Mouse (Mus musculus) c-Kit-negative CD71-positive TER-119-positive erythroid progenitor cells, embryonic 14.5 days (primary cell): ENCODE results near the gene Stxbp2.

Source experiments
- DNase-seq: peaks from one replicate; pipeline ENCODE4 v3.0.0-alpha.2; 2013; ENCODE audit warnings: low read depth, low spot score

Gene Stxbp2

DNA sequence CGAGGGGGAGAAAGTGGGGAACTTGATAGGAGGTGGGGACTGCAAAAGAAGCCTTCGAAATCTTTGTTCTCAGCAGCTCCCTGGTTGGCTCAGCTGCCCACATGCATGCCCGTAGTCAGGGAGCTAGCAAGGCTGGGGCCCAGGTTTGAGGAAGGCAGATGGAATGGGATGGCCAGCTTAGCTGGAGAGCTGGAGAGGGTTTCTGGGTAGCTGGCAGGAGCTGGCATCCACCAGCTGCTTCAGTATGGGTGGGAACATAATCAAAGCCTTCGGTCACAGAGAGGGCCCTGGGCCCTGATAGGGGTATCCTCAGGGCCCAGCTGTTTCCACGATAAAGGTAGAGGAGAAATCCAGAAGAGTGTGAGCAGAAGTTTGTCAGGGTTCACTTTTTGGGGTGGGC, 51.7 kb downstream of the Stxbp2 start:
- DNase-seq: no peak

DNA sequence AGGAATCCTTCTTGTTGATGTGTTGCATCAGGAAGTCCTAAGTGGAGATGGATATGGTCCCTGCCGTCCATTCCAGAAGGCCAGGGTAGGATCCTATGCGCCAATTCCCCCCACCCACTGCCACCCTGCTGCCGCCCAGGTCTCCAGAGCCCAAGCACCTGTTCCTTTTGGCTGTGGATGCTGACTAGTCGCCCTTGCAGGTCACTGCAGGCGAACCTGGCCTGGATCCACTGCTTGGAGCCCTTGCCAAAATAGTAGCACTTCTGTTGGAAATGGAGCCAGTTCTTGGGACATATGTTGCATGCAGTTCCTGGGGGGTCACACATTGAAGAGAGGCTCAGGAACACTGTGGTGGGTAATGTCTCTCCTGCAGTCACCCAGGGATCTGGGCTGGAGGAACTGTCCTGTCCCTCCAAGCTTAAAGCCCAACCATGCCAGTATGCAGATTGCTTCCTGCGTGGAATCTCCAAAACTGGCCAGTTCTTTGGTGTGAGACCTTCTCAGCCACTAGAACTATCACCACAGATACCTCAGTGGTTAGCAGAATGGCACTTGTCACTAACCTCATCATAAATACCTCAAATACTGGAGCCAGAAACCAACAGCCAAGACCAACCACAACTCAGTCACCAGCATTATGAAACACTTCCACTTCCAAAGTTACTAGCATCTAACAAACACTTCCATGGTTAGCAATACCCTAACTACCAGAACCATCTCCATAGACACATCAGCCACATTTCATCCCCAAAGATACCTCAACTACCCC, 52.8 kb downstream of the Stxbp2 start:
- DNase-seq: no peak

DNA sequence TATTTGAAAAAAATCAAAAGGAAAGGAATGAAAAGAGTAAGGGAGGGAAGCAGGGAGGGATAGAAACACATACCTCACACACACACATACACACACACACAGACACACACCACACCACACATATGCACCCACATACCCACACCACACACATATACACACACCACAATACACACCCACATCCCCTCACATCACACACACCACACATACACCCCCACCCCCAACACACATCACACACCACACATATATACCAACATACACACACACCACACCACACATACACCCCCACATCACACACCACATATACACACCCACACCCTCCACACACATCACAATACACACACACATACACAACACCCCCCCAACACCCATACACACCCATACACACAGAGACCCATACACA, 53.8 kb downstream of the Stxbp2 start:
- DNase-seq: no peak

DNA sequence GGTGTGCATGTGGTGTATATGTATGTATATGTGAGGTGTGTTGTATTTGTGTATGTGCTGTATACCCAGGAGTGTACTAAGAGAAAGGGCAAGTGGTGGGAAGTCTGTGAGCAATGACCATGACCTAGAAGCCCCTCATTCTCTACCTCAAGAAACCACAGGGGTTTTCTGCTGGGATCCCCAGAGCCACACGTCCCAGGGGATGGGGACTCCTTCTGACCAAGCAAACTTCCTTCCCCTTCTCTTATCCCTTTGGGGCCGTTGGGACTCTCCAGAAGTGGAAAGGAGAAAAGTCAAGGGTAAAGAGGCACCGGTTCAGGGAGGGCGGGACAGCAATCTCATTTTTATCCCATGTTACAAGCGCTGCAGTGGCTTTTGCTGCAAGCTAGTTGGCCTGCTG, 54.7 kb downstream of the Stxbp2 start:
- no peak for DNase-seq

DNA sequence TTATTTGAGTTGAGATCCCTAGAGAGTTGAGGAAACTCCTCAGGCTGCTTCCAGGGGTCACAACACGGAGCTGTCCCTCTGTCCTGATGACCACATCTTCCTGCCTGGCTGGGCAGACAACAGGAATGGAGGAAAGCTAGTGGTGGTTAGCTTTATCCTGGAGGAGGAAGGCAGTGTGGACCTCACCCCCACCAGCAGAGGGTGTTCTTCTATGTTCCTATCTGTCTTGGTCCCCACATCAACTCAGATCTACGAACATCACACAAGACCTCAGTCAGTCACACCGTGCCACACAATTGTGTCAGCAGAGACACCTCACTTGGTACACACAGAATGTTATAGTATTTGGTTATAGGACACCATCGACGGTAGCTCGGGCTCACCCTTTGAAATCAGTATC, 56.8 kb downstream of the Stxbp2 start:
- no peak for DNase-seq

DNA sequence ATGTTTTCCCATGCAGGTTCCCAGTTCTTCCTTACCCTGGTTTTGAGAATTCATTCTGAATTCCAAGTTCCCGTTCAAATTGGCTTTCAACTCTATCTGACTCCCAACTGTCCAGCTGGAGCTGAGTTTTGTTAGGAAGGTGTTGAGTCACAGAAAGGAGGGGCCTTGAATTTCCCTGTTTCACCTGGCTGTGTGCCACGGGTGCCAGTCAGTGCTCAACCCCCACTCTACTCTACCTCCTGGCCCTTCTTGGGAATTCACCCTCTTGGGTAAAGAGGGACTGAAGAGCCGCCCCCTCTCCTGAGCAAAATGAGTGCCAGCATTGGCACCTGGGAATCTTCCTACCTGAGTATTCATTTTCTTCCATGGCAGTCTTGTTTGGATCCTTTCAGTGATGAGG, 60.0 kb downstream of the Stxbp2 start:
- no peak for DNase-seq
